ENCODE assay signal across 19 mouse cellular contexts in genomic region chr3:148434033-148434432, GRCm38 (mm10).
A peak's percentile ranks its signal among the peaks of the same experiment; 100 is the strongest.
DNase-seq lines count a peak whose midpoint lies in the region; ATAC-seq and TF ChIP-seq lines count a peak whose summit lies in the region.
"Had no signal": no experiment of that assay in that cellular context is flagged by ENCODE, and none has a peak within 500 bp of the region (broad histone marks: within the 10 kb centered on the region; RNA-seq: fewer than 3 reads in every experiment).

No protein-coding gene starts in this region.

- H3K9me3 ChIP-seq in heart, embryonic 10.5 days, result no peaks in the 10 kb centered on the region
- no peaks in the 10 kb centered on the region for H3K9me3 ChIP-seq in heart, postnatal 0 days (replicated peaks; ENCODE audit: control insufficient read depth, low read length)

- DNase-seq in heart, embryonic 10.5 days (ENCODE audit: low spot score), result peak; percentile 76
- DNase-seq in heart, adult 8-10 months (ENCODE audit: low spot score), result no peak
- peak; percentile 56 for DNase-seq in heart, postnatal 0 days (ENCODE audit: low spot score)
- no peak for DNase-seq in heart, postnatal 4 days
- DNase-seq: adrenal gland, adult 2 months; adrenal gland, adult 8-10 months; adrenal gland, postnatal 10 days; adrenal gland, postnatal 14 days; adrenal gland, postnatal 25 days; adrenal gland, postnatal 36 days; B cell, adult 2 months; cerebellum, adult 11 months; cerebellum, adult 11-12 months; cerebellum, adult 18-20 months had no signal

- H3K4me1 ChIP-seq in heart, embryonic 10.5 days, result no peaks in the 10 kb centered on the region
- H3K4me1 ChIP-seq in heart, postnatal 0 days (ENCODE audit: control insufficient read depth, insufficient read depth), result no peaks in the 10 kb centered on the region

- H3K4me3 ChIP-seq in heart, embryonic 10.5 days, result no peak overlapping the region
- no peak overlapping the region for H3K4me3 ChIP-seq in heart, postnatal 0 days (ENCODE audit: low read depth, low read length)

- TF ChIP-seq EP300 in heart, postnatal 0 days (IDR thresholded peaks at IDR 0.05; ENCODE audit: low read depth), result peak; percentile 73; the same call in 1 of the 2 replicates

- H3K4me2 ChIP-seq in heart, postnatal 0 days (ENCODE audit: low read depth, low read length), result no peak overlapping the region

- no peak overlapping the region for H3K9ac ChIP-seq in heart, postnatal 0 days (replicated peaks; ENCODE audit: low read depth, low read length)

- WGBS in heart, embryonic 10.5 days, result 25% methylated on average over 4 of the region's 4 CpGs
- WGBS in heart, postnatal 0 days, result 23% methylated on average over 4 of the region's 4 CpGs

- no peak overlapping the region for H3K27ac ChIP-seq in heart, embryonic 10.5 days
- no peak overlapping the region for H3K27ac ChIP-seq in heart, postnatal 0 days (ENCODE audit: low read depth)

- peaks cover 77% of the 10 kb centered on the region for H3K27me3 ChIP-seq in heart, embryonic 10.5 days (ENCODE audit: insufficient read depth, poor library complexity, severe bottlenecking)
- peaks cover 83% of the 10 kb centered on the region for H3K27me3 ChIP-seq in heart, postnatal 0 days (ENCODE audit: control insufficient read depth, insufficient read depth, low read length)
- H3K27me3 ChIP-seq: CH12.LX had no signal

- TF ChIP-seq CTCF in heart, postnatal 0 days (IDR thresholded peaks at IDR 0.05; ENCODE audit: low read depth), result no peak

- no peaks in the 10 kb centered on the region for H3K36me3 ChIP-seq in heart, embryonic 10.5 days
- no peaks in the 10 kb centered on the region for H3K36me3 ChIP-seq in heart, postnatal 0 days (replicated peaks; ENCODE audit: control insufficient read depth, insufficient read depth, low read length)
- H3K36me3 ChIP-seq: G1E had no signal

- ATAC-seq in heart, postnatal 0 days (ENCODE audit: insufficient read depth, low read depth), result peak; percentile 68
- ATAC-seq: activated CD4-positive, CD25-positive, alpha-beta regulatory T cell, adult 4 months; CD4-positive, CD25-positive, alpha-beta regulatory T cell, adult 4 months; Patski had no signal

Comparison
In these comparisons a context has a peak if more than half of its experiments do, and no peak if none do; other contexts are left out.
1. DNase-seq: peak in heart, embryonic 10.5 days (single experiment) and heart, postnatal 0 days (single experiment); none in heart, adult 8-10 months (single experiment) and heart, postnatal 4 days (single experiment).